Mouse (Mus musculus) adrenal gland, adult 2 months (tissue): Measurements from ENCODE around the gene Cabp7. TPM values are rescaled to one million over a fixed set of nuclear protein-coding genes. Genes with fewer than 3 reads are reported as not detected.

ENCODE experiments used
- DNase-seq: peaks from one replicate; pipeline ENCODE4 v3.0.0; 2021
- polyA plus RNA-seq: library from polyadenylated mRNA; depleted of rRNA; stranded (reverse); fragments of >200 nt; gene quantifications from 2 replicates; pipeline ENCODE4 v1.2.3, GENCODE M21; 2012; rRNA removed
- total RNA-seq, 2 experiments: library from RNA; stranded (reverse); gene quantifications; 2 replicates each; pipeline ENCODE4 v1.2.3; 2021

Cabp7 gene
- total and polyA plus RNA-seq, 3 experiments: 0.08 to 0.24 TPM; not detected in 1

DNA sequence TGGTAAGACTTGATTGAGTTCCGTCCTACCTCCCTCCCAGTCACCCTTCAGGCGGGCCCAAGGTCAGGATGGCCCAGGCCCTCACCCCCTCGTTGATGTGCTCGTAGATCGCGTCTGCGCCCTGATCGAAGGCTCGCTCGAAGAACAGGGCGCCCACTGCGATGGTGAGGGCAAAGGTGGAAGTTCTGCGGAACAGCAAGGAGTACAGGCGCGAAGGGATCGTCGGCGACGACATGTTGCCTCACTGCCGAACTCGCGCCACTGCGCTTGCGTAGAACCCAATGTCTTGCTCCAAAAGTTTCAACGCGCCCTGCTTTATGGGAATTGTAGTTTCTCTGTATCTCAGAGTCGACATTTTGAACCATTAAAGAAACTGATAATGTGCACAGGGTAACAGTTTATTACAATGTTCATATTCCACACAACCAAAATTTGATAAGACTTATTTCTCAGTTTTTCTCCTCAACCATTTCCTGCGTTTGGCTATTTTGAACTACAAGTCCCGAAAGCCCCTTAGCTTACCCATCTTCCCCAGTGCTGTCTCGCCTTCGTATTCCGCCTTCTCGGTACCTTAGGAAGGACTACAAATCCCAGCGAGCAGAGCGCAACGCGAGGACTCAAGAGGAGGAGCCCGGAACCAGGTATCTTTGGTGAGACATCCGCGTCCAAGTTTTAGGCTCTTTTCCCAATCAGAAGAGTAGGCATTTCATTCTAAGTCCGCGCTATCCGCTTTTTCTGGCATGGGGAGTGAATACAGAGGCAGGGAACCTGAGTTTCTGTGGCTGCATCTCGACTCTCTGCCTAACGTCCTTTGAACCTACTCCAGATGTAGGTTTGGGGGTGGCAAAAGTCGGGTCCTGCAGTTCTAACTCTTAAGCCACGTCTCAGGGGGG is 42.3 kb downstream of the Cabp7 start, which contains the start of the genes Uqcr10 and Zmat5:
Uqcr10 (minus strand) TSS at position 271 of the 893 bp plus-strand sequence.
Zmat5 (plus strand) TSS at position 607 of the 893 bp plus-strand sequence.
- DNase-seq: peak; percentile 93

- DNase-seq: no peak
Measured at GRCm38 (mm10) chr11:4703688-4704071, 42.9 kb downstream of the Cabp7 start.

DNA sequence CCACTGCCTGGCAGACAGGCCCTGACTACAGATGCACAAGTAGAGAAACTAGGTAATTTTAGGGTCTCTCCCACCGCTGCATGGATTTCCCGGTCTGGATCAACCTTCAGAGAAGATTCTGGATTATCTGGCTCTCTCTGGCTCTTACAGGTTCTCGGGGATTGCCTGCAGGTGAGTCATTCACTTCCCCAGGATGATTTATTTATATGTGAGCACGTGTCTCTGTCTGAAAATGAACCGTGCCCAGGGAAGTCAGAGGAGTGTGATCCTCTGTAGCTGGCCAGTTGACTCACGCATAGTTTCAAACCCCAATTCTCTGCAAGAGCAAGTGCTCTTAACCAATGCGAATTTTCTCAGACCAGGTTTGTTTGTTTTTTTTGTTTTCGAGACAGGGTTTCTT is 45.9 kb downstream of the Cabp7 start:
- peak; percentile 76 for DNase-seq

DNA sequence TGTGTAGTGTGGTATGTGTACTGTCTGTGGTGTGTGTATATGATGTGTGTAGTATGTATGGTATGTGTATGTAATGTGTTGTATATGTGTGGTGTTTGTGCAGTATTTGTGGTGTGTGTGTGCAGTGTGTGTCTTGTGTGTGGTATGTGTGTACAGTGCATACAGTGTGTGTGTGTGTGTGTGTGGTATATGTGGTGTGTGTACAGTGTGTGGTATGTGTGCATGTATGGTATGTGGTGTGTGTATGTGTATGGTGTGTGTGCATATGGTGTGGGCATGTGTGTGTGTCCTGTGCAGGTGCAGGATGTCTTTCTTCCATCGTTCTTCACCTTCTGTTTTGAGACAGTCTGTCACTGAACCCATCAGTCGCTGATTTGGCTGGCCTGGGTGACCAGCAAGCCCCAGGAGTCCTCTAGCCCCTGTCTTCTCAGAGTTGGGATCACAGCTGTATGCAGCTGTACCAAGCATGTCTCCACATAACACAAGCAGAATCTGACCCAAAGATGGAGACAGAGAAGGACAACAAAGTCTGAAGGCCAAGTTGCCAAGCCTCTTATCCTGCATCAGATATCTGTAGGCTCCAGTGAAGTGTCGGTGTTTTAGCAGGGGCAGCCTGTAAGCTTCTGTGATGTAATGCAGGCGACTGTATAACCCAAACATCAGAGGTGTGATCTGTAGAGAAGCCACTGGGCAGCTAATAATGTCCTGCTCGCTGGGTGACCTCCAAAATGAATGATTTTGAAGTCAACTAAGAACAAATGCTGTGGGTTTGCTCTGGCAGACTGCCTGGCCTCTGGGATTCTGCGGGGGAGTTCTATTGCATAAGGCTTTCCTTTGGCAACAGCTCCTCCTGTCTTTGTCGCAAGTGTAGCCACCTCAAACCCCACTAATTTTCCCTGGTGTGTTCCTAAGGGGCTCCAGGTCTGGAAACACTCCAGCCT is 49.3 kb downstream of the Cabp7 start:
- peak; percentile 90 for DNase-seq

GRCm38 (mm10) chr11:4692162-4692561 is 54.4 kb downstream of the Cabp7 start:
- peak; percentile 49 for DNase-seq

DNA sequence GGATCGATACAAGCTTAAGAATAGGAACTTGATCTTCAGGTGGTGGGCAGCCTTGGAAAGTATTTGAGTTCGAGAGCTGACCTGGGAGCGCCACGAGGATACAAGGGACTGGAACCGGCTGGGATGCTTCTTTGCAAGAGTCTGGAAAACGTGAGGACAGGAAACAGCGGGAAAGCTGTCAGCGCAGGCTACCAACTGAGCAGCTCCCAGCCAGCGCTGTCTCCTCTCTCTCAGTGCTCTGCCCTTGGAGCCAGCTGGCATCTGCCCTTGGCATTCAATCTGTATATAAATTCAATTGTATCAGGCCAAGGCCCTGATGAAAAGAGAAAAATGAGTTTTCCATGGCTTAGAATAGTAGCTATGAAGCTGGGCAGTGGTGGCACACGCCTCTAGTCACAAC is 55.4 kb downstream of the Cabp7 start:
- peak; percentile 89 for DNase-seq

GRCm38 (mm10) chr11:4690353-4690752 is 56.2 kb downstream of the Cabp7 start:
- no peak for DNase-seq

- no peak for DNase-seq
Measured at GRCm38 (mm10) chr11:4688632-4689380, 57.8 kb downstream of the Cabp7 start.

DNA sequence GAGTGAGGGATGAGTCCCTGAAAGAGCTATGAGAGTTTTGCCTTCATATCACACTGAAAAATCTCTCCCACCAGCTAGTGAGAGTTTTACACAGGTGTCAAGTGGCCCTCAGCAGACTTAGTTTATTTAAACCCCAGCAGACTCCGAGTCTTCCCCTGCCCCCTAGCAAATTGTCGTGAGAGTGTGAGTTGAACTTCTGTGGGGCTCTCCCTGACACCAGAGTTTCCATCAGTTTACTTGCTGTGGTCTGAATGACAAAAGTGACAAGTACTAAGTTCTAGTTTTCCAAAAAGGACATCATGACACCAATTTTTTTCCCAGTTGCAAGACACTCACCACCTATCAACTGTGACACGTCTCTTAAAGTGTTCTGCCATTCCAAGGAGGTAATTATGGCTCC is 58.7 kb downstream of the Cabp7 start:
- DNase-seq: no peak

- DNase-seq: no peak
Measured at GRCm38 (mm10) chr11:4687027-4687426, 59.6 kb downstream of the Cabp7 start.

Other genes with a start within 250 kb of the Cabp7 start
- gene Mtmr3, start 151.9 kb downstream of the Cabp7 start, total RNA-seq: 10 to 100 TPM; 55.5 to 56.6 TPM
- 23.0 and 31.6 TPM in 2 replicates for gene Mtmr3, start 151.9 kb downstream of the Cabp7 start, polyA plus RNA-seq
- gene Gm11032, start 126.7 kb downstream of the Cabp7 start, total RNA-seq: not detected
- gene Gm11032, start 126.7 kb downstream of the Cabp7 start, polyA plus RNA-seq: not detected in 2 replicates
- 10 to 100 TPM; 46.3 to 51.5 TPM for gene Ascc2, start 109.0 kb downstream of the Cabp7 start, total RNA-seq
- gene Ascc2, start 109.0 kb downstream of the Cabp7 start, polyA plus RNA-seq: 10.7 and 12.8 TPM in 2 replicates
- 1,000 to 10,000 TPM in 1 of 2 experiments, 100 to 1,000 TPM in 1; 942 to 1,033 TPM for gene Uqcr10, start 42.4 kb downstream of the Cabp7 start, total RNA-seq
- gene Uqcr10, start 42.4 kb downstream of the Cabp7 start, polyA plus RNA-seq: 916 and 1,226 TPM in 2 replicates
- gene Zmat5, start 42.1 kb downstream of the Cabp7 start, total RNA-seq: 10 to 100 TPM; 45.6 to 60.6 TPM
- 52.9 and 67.8 TPM in 2 replicates for gene Zmat5, start 42.1 kb downstream of the Cabp7 start, polyA plus RNA-seq
- gene Nf2, start 102.8 kb upstream of the Cabp7 start, total RNA-seq: 100 to 1,000 TPM in 1 of 2 experiments, 10 to 100 TPM in 1; 87.8 to 130 TPM
- 72.5 and 94.6 TPM in 2 replicates for gene Nf2, start 102.8 kb upstream of the Cabp7 start, polyA plus RNA-seq
- gene Nipsnap1, start 127.2 kb upstream of the Cabp7 start, total RNA-seq: 10 to 100 TPM; 31.5 to 35.9 TPM
- gene Nipsnap1, start 127.2 kb upstream of the Cabp7 start, polyA plus RNA-seq: 28.2 and 30.6 TPM in 2 replicates
- gene Thoc5, start 148.5 kb upstream of the Cabp7 start, total RNA-seq: 10 to 100 TPM; 32.3 to 34.1 TPM
- gene Thoc5, start 148.5 kb upstream of the Cabp7 start, polyA plus RNA-seq: 8.8 TPM in 2 replicates
- 1 to 10 TPM; 2.1 TPM for gene Nefh, start 201.3 kb upstream of the Cabp7 start, total RNA-seq
- 0.71 and 2.5 TPM in 2 replicates for gene Nefh, start 201.3 kb upstream of the Cabp7 start, polyA plus RNA-seq
- gene Ap1b1, start 240.0 kb upstream of the Cabp7 start, total RNA-seq: 10 to 100 TPM; 59.0 to 78.0 TPM
- 68.2 and 111 TPM in 2 replicates for gene Ap1b1, start 240.0 kb upstream of the Cabp7 start, polyA plus RNA-seq